Mouse (Mus musculus) liver, postnatal 0 days (tissue): ENCODE measurements around the gene Sft2d1.
"Not testable (repeated sequence)": the region's sequence is repeated elsewhere in the genome, so short reads cannot be mapped to it uniquely, and the experiment has no call there.

Source experiments
- CTCF ChIP-seq: sonication (generic); IDR thresholded peaks from 2 replicates; pipeline ENCODE4 v1.5.1; 2016; ENCODE audit warnings: antibody characterized with exemption, low read depth
- EP300 ChIP-seq: IDR thresholded peaks from 2 replicates; pipeline ENCODE4 v1.6.1; 2016; ENCODE audit warnings: antibody characterized with exemption, low read depth, mild to moderate bottlenecking

DNA sequence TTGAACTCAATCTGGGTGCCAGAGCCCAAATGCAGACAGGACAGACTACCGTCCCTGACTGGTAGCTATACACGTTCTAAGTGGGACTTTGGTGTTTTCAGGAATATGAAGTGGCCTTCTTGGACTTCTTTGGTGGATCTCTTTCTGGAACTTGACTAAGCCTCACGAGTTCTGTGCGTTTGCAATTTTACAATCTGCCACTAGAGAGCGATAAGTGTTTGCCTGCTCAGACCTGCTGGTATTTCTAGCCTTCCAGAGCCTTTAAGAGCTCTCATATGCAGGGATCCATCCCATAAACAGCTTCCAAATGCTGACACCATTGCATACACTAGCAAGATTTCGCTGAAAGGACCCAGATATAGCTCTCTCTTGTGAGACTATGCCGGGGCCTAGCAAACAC is 46.3 kb upstream of the Sft2d1 start:
- TF ChIP-seq CTCF, result peak; percentile 84
- TF ChIP-seq EP300, result not testable (repeated sequence)
